Mouse (Mus musculus) C2C12 (cell line): ENCODE data around the gene Rnaset2b. TPM values are rescaled to one million over a fixed set of nuclear protein-coding genes. Genes with fewer than 3 reads are reported as not detected.
"Not testable (repeated sequence)": the region's sequence is repeated elsewhere in the genome, so short reads cannot be mapped to it uniquely, and the experiment has no call there.

ENCODE experiments used
- H3K27me3 ChIP-seq: one replicate; pipeline ENCODE4 v1.6.1; 2011; ENCODE audit not compliant: control insufficient read depth, insufficient read depth, insufficient read length
- H3K36me3 ChIP-seq: one replicate; pipeline ENCODE4 v1.6.1; 2011; ENCODE audit not compliant: control insufficient read depth, insufficient read depth
- H3K4me3 ChIP-seq: one replicate; pipeline ENCODE4 v1.5.1; 2011; ENCODE audit warnings: mild to moderate bottlenecking, control low read depth; ENCODE audit not compliant: poor library complexity, insufficient read depth, severe bottlenecking
- H3K79me2 ChIP-seq: one replicate; pipeline ENCODE4 v1.6.1; 2011; ENCODE audit not compliant: control insufficient read depth, insufficient read depth
- H3K79me3 ChIP-seq: one replicate; pipeline ENCODE4 v1.6.1; 2011; ENCODE audit warnings: low read depth, control low read depth
- H3ac ChIP-seq: one replicate; pipeline ENCODE3; 2011; ENCODE audit warnings: low read depth; ENCODE audit not compliant: control insufficient read depth, insufficient read length
- long read RNA-seq, 2 experiments: library from polyadenylated mRNA; unstranded; transcript quantifications; one replicate each; pipeline ENCODE4 v2.0.0; 2019 to 2020
- polyA plus RNA-seq: library from polyadenylated mRNA; unstranded; fragments of >200 nt; fragmentation: generic; extraction: Trizol; gene quantifications from one replicate; pipeline ENCODE4 v1.2.1, GENCODE M21; 2012; ENCODE audit warnings: missing spikeins

Gene Rnaset2b
- polyA plus RNA-seq: 81.9 TPM
- long read RNA-seq, experiment 1, partial matches to known transcripts: 2 of 6 reads
- long read RNA-seq, experiment 1, other reads (novel, unspliced or antisense): 0 of 6 reads
- long read RNA-seq, experiment 2, partial matches to known transcripts: 0 of 1 reads
- long read RNA-seq, experiment 2, other reads (novel, unspliced or antisense): 0 of 1 reads

GRCm38 (mm10) chr17:6970334-6970733 is at the start of gene Rnaset2b:
Gene Rnaset2b (plus strand): TSS chr17:6970634.
- H3K79me2 ChIP-seq, H3K36me3 ChIP-seq, H3K27me3 ChIP-seq, H3K4me3 ChIP-seq, H3ac ChIP-seq, H3K79me3 ChIP-seq: not testable (repeated sequence)

- not testable (repeated sequence) for H3K4me3 ChIP-seq, H3K79me2 ChIP-seq, H3K79me3 ChIP-seq, H3K36me3 ChIP-seq, H3ac ChIP-seq, H3K27me3 ChIP-seq
Observed at GRCm38 (mm10) chr17:6931625-6932024, 38.8 kb upstream of the Rnaset2b start.

GRCm38 (mm10) chr17:6942560-6942959 is 27.9 kb upstream of the Rnaset2b start:
- H3K27me3 ChIP-seq, H3ac ChIP-seq, H3K79me3 ChIP-seq, H3K79me2 ChIP-seq, H3K4me3 ChIP-seq, H3K36me3 ChIP-seq: not testable (repeated sequence)

GRCm38 (mm10) chr17:6947637-6947983 is 22.8 kb upstream of the Rnaset2b start:
- H3K4me3 ChIP-seq, H3ac ChIP-seq, H3K27me3 ChIP-seq, H3K36me3 ChIP-seq, H3K79me3 ChIP-seq, H3K79me2 ChIP-seq: not testable (repeated sequence)

- Histone ChIP-seq H3ac (peak within 1 kb of the TSS; percentile 54), H3K4me3 (peak within 1 kb of the TSS; percentile 32)
- not testable (repeated sequence) for H3K79me2 ChIP-seq, H3K79me3 ChIP-seq, H3K27me3 ChIP-seq, H3K36me3 ChIP-seq
Observed at GRCm38 (mm10) chr17:6947984-6948768, 22.3 kb upstream of the Rnaset2b start, which contains the start of gene Rsph3b. Gene Rsph3b (minus strand): TSS chr17:6948682.

GRCm38 (mm10) chr17:6948769-6949228 is 21.6 kb upstream of the Rnaset2b start:
- not testable (repeated sequence) for H3K36me3 ChIP-seq, H3K79me3 ChIP-seq, H3K27me3 ChIP-seq, H3ac ChIP-seq, H3K79me2 ChIP-seq
- H3K4me3 ChIP-seq: peak overlapping the region; percentile 19

GRCm38 (mm10) chr17:6958881-6959280 is 11.6 kb upstream of the Rnaset2b start:
- H3K79me2 ChIP-seq, H3K79me3 ChIP-seq: not testable (repeated sequence)

GRCm38 (mm10) chr17:6959543-6960259 is 10.7 kb upstream of the Rnaset2b start:
- H3ac ChIP-seq, H3K4me3 ChIP-seq, H3K79me2 ChIP-seq, H3K79me3 ChIP-seq, H3K27me3 ChIP-seq, H3K36me3 ChIP-seq: not testable (repeated sequence)

More at GRCm38 (mm10) chr17:6958881-6959280, 11.6 kb upstream of the Rnaset2b start:
- not testable (repeated sequence) for H3ac ChIP-seq, H3K36me3 ChIP-seq, H3K27me3 ChIP-seq, H3K4me3 ChIP-seq
